Mouse (Mus musculus) retina, postnatal 7 days (tissue): Measurements from ENCODE around the gene Itpkb.

Experiments used
- DNase-seq: peaks from one replicate; pipeline ENCODE4 v3.0.0-alpha.2; 2012; ENCODE audit warnings: low read depth, low spot score

Itpkb gene

DNA sequence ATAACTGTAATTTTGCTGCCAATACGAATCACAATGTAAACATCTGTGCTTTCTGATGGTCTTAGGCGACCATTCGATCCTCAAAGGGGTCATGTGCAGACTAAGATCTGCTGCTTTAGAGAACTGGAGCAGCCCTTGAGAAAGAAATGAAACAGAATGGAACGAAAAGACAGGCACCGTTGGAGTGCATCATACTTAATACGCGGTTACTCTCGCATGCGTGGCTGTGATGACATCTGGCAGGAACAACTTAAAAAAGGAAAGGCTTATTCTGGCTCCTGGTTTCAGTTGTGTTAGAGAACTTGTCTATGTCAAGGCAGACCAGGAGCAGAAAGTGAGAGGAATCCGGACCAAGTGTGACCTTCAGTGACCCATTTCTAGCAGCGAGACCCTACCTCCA is 15.6 kb upstream of the Itpkb start:
- no peak for DNase-seq

GRCm38 (mm10) chr1:180315127-180315526 is 15.2 kb upstream of the Itpkb start:
- DNase-seq = no peak

- no peak for DNase-seq
Measured at GRCm38 (mm10) chr1:180317450-180317849, 12.8 kb upstream of the Itpkb start.

DNA sequence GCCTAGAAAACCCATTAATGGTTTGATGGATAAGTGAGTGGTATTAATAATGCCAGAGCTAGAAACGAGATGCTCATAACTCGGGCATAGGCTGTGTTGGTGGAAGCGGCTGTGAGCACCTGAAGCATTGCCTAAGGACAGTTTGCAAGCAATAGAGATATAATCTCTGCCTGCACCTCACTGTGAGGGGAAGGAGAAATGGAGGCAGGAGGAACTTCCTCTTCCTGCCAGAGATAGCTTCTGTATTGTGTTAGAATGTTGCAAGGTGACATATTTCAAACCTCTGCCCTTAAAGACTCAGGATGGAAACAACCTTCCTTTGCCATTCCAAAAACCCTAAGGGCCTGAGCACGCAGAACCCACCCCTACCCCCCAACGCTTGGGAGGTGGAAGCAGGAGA is 11.9 kb upstream of the Itpkb start:
- no peak for DNase-seq

GRCm38 (mm10) chr1:180319895-180320294 is 10.4 kb upstream of the Itpkb start:
- no peak for DNase-seq

DNA sequence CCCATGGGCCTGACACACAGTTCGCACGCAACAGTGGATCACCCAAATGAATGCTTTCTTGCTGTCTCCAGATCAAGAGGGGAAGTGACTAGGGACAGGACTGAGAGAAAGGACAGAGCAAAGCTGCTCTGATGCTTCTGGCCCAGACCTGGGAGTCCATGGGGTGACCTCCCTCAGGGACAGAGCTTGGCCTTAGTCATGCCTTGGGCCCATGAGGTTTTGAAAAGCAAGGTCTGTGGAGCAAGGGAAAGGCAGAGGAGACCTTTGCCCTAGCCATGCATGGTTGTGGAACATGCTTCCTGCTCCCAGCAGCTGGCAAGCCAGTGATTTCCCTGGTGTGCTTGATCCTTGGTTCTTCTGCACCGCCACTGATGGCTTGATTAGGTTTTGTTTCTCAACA is 7.4 kb upstream of the Itpkb start:
- DNase-seq = no peak

DNA sequence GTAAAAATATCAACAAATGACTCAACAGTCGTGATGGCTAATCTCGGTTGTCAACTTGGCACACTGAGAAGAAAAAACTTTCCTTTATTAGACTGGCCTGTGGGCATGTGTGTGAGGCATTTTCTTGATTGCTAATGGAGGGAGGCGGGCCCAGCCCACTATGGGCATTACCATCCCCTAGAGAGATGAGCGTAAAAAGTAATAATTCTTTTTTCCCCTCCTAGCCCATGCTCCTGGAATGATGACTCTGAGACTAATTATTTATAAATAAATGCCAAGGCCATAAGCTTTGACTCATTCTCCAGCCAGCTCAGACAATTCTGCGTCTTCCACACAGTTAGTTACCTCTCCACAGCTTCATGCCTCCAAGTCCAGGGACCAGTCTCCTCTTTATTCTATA is 6.8 kb upstream of the Itpkb start:
- DNase-seq = no peak

- no peak for DNase-seq
Measured at GRCm38 (mm10) chr1:180324271-180324670, 6.0 kb upstream of the Itpkb start.

DNA sequence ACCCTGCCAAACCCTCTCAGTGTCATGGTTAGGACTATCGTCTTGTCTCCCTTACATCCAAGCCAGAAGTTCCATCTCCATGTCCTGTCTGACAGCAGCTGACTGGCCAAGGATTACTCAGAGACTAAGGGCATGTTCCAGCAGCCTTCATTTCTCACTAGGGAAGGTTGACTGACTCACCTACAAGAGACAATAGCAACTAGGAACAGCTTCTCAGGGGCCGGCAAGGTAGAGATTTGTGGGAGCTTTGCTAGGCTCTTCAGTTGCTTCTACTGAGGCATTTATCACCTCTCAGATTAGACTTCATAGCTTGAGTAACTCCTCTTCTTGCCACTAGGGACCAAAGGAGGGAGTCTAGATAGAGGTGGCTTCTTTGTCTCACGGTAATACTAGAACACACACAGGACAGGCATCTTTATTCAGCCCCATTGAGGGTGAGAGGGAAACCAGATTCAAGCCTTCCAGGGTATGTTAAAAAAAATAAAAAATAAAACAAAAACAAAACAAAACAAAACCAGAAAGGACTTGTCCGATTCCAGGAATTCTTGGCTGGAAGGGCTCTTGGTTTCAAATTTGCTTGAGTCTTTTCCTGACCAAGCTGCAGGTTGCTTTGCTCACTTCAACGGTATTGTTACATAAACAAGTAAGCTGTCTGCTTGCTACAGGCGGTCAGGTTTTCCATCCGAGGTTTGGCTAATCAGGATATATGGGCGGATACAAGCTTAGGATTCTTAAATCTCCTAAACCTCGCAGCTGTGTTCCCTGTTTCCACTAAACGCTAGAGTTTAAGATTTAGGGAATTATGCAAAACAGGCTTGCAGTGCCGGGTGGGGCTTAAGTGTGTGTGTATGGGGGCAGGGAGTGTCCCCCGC is 1.3 kb upstream of the Itpkb start:
- no peak for DNase-seq

- DNase-seq = no peak
Measured at GRCm38 (mm10) chr1:180329706-180330105, 579 bp upstream of the Itpkb start.

GRCm38 (mm10) chr1:180330707-180331545 is 641 bp downstream of the Itpkb start:
- no peak for DNase-seq

DNA sequence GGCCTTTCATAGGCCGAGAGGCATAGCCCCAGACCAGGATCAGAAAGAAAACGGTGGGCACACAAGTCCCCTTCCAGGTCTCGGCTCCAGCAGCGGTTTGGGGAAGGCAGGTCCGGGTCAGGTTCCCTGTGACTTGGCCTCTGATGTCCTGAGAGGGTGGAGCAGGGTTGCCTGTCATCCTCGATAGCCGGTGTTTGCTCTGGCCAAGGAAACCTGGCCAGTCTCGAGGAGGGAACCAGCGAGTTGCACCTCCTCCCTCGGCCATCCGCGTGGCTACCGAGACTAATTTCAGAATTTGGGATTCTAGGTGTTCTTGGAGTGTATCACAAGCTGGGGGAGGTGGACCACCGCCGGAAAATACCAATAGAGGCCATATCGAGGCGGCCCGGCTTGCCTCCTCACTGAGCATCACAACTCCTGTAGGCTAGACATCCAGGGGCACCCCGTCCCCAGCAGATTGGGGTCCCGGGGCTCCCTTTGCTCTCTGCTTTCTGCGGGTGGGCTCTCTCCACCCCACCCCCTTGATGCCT is 1.3 kb downstream of the Itpkb start:
- no peak for DNase-seq

DNA sequence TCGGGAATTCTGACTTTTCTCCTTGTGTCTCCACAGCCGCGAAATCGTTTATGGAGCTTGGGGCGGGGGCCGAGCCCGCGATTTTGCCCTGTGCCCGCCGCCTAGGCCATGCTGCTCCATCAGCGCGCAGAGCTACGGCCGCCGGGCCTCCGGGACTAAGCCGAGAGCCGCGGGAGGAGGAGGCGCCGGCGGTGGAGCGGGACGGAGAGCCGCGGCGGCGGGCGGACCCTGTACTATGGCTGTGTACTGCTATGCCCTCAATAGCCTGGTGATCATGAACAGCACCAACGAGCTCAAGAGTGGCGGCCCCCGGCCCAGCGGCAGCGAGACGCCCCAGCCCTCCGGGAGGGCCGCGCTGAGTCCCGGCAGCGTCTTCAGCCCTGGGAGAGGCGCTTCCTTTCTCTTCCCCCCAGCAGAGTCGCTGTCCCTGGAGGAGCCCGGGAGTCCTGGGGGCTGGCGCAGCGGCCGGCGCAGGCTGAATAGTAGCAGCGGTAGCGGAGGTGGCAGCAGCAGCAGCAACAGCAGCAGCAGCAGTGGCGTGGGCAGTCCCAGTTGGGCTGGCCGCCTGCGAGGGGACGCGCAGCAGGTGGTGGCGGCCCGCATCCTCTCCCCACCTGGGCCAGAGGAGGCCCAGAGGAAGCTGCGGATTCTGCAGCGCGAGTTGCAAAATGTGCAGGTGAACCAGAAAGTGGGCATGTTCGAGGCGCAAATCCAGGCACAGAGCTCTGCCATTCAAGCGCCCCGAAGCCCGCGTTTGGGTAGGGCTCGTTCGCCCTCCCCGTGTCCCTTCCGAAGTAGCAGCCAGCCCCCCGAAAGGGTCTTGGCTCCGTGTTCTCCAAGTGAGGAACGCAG is 2.0 kb downstream of the Itpkb start:
- no peak for DNase-seq

GRCm38 (mm10) chr1:180332928-180333440 is 2.7 kb downstream of the Itpkb start:
- no peak for DNase-seq

GRCm38 (mm10) chr1:180333588-180333987 is 3.3 kb downstream of the Itpkb start:
- DNase-seq = no peak

GRCm38 (mm10) chr1:180334541-180334940 is 4.3 kb downstream of the Itpkb start:
- DNase-seq = no peak

DNA sequence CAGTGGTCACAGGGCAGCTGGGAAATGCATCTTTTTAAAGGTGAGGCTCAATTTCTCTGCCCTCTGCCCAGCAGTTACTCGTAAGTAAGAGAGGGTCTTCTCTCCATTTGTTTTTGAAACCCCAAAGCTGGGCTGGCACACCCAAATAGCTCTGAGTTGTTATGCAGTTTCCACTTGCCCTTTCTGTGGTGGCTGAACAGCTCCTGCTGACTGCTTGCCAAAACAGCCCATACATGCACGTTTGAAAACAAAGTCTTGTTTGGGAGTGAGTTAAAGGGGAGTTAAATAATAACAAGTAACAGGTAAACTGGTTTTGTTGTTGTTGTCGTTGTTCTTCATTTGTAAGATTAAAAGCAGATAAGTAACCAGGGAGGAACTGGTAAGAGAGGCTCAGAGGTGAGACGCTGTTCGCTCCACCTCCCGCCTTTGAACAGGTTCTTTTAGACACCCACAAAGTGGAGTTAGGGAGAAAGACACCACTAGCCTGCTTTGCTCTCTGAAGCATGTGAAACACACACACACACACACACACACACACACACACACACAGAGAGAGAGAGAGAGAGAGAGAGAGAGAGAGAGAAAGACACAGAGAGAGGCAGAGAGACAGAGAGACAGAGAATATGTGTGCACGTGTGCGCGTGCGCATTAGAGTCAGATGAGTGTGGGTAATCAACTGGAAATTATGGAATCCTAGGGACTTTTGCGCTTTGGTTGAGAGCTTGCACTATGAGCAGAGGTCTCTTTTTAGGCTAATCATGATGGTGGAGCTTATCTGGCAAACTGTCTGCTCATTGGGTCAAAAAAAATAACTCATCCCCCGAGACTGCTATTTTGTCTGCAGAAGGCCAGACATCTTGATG is 5.5 kb downstream of the Itpkb start:
- DNase-seq = no peak

DNA sequence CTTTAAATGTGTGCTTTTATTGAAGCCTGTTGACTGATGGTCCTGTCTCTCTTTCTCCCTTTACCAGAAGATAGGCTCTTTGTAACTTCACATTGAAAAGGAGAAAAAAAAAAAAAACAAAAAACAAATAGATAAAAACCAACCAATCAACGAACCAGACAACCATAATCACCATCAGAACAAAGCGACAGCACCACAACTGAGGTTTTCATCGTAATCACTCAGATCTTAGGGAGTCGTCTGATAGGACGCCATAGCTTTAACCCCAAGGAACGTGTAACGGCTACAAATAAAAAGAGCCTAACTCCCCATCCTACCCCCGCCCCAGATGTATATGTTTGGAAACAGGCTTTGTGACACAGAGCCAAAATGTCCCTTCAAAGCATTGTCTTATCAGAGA is 8.1 kb downstream of the Itpkb start:
- DNase-seq = no peak

GRCm38 (mm10) chr1:180339143-180339542 is 8.9 kb downstream of the Itpkb start:
- no peak for DNase-seq

- DNase-seq = no peak
Measured at GRCm38 (mm10) chr1:180342944-180343343, 12.7 kb downstream of the Itpkb start.
